Mouse (Mus musculus): Measurements from ENCODE around the gene Bcam.

Bcam gene

DNA sequence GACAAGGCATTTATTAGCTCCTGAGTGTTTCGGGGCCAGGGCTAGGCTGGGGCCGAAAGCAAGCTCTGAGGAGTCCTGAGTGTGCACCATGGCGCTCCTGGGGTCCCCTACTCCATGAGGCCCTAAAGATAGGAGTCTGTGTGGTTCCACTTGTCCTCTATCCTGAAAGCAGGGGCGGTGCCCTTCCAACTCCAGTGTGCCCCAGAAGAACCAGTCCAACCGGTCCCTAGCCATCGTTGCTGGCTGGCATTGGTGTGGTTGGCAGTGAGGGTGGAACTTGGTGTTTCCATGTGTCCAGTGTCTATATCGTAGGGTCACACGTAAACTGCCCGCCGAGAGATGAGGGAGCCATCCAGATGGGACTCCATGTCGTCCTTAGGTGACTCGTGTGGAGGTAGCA lies 46.6 kb downstream of the Bcam start:
- DNase-seq (ENCODE audit: low read depth) = no peak

DNA sequence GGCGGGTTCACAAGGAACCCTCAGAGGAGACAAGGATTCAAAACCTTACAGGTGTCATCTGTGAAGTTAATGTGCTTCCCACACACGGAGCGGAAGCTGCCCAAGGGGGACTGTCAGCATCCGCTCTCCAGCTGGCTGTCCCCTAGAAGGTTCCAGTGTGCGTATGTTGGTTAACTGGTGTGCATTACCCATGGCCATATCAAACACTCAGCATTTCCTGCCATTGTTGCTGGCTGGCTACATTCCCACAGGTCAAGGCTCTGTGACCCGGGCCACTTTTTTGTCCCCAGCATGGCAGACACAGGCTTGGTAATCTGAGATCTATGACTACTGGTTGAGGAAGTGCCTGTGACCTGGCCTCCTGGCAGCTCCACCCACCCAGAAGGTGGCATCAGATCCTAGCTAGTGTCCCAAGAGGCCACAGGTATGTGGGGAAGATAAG lies 48.0 kb downstream of the Bcam start:
- DNase-seq (ENCODE audit: low read depth) = no peak

DNA sequence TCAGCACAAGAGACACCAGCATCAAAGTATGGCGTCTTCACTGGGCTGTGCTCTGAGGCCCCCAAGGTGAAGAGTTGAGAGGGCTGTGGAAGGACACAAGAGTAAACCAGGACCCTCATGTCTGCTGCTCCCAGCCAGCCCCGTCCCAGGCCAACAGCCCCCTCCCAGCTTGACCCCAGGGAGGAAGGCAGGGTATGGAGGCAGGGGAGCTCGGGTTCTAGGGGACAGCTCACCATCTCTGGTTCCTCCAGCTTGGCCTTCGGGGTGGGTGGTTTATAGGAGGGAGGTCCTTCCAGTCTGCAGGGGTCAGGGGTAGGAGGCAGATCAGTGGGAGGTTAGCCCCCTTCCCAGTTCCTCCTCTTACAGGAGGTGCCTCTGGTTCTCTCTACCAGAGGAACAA lies 51.6 kb downstream of the Bcam start:
- DNase-seq (ENCODE audit: low read depth) = no peak

DNA sequence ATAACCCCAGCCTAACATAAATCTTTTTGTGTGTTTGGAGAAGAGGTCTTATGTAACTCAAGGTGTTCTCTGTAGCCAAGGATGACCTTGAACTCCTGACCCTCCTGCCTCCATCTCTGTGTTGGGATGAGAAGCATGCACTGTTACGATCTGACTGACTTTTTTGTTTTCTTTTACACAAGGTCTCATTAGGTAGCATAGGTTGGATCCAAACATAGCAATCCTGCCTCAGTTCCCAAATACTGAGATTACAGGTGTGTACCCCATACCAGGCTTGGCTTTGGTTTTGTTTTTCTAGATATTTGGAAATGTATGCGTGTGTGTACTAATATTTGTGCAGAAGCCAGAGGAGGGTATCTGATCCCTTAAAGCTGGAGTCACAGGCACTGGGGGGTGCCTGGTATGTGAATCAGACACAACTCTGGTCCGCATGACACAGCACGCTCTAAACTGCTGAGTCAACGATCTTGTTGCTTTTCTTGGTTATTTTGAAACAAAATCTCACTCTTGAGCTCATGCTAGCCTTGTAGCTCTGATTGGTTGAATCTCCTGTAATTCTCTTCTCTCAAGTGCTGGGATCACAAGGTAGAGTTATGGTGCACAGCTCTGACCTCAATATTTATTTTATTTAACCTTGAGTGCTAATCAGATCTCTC lies 52.4 kb downstream of the Bcam start:
- no peak for DNase-seq (ENCODE audit: low read depth)

DNA sequence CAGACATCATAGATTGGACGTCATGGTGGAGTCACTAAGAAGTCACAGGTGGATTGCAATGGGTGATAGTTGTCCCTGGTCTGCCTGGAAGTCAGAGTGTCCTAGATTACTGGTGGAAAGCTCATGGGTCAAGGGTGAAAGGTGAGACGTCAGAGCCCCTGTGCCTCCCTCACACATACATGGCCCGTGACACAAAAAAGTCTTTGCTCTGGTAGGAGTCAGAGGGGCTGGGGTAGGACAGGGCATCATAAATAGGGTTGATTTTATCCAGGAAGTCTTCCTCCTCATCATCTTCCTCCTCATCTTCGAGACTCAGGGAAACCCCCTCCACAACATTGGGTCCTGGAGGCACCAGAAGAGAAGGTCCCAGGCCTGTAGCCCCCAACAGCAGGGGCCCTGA lies 53.5 kb downstream of the Bcam start:
- no peak for DNase-seq (ENCODE audit: low read depth)

DNA sequence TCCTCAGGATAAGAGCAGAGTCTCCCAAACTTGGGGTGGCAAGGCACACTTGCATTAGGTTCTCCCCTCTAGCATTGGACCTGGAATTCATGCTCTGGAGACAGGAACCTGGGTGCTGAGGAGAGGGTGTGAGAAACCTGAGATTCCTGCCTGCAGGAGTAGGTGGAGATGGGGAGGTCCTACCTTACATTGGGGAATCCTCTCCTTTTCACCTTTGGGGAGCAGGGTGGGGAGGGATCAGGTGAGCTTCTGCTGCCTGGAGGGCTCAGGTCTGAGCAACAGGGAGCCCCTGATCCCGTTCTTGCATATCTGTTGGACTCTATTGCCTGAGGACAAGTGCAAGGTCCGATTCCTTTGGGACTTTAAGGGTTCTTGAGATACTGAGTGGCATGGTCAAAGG lies 54.0 kb downstream of the Bcam start:
- DNase-seq (ENCODE audit: low read depth) = no peak

DNA sequence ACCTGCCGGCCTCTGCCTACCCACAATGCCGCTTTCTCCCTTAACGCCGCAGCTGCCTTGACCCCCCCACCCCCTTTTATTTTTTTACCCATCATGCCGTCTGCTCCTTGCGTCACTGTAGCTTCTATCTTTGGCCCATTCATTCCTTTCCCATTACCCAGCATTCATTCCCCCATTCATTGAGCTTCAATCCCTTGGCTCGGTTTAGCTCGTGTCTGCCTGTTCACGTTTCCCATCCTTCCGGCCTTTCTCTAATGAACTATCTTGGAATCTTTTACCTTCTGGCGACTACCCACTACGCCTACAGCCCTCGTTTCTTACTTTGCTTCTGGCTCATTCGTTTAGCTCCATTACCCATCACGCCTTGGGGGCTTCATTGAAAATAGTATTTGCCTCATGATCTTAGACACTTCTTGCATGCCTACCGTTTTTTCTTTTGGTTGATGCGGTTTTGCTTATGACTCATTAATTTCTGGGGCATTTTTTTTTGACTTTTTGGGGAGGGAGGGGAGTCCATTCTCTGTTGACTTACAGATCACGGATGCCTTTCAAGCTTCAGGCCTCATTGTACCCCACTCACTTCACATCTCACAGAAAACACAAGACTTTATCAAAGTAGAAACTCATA lies 54.6 kb downstream of the Bcam start:
- DNase-seq (ENCODE audit: low read depth) = no peak

DNA sequence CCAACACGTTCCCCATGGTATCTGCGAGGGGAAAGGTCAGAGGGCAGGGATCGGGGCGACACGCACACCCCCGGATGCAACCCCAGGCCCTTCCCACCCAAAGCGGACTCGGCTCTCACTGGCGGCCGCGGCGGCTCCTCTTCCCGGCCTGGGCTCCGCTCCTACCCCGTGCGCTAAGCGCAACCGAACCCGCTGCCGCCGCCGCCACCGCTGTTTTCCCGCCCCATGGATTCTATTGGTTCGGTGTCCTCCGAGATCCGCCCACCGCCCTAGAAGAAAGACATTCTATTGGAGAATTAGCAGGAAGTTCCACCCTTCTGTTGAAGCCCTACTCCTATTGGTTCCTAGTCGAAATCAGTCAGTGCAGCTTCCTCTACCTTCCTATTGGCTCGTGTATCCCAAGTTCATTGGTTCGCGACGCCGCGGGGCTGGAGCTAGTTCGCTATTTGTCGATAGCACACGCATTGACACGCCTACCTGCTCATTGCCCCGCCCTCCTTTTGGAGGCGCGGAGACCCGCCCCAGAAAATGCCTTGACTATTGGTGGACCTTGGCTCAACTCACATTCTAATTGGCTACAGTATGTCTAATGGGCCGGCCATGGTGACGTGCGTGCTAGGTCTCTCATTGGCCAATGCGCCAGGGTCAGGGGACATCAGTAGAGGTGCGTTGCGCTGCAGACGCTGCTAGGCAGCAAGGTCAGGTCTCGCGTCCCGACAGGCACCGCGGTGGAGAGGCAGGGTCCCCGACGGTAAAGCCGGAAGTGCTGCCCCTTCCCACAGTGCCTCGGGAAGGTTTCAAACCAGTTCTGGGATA lies 55.4 kb downstream of the Bcam start, which contains the start of gene Tomm40:
Tomm40 (minus strand) TSS at position 200 of the 816 bp plus-strand sequence.
- DNase-seq (ENCODE audit: low read depth) = peak; percentile 100

DNA sequence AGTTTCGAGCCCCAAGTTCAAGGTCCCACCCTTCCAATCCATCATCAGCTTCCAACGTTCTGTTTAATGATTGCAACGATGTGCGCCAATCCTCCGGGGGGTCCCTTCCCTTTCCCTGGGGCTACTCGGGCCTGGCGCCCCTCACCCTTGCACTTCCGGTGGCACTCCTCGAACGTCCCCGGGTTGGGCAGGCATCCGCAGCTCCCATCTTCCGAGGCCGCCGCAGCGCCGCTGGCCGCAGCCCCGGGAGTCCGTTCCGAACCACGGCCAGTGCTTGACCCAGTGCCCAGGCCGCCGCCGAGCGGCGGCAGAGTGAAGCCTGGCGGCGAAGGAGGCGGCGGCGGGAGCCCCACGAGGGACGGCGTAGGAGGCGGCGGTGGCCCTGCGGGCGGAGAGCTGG lies 56.0 kb downstream of the Bcam start:
- no peak for DNase-seq (ENCODE audit: low read depth)

DNA sequence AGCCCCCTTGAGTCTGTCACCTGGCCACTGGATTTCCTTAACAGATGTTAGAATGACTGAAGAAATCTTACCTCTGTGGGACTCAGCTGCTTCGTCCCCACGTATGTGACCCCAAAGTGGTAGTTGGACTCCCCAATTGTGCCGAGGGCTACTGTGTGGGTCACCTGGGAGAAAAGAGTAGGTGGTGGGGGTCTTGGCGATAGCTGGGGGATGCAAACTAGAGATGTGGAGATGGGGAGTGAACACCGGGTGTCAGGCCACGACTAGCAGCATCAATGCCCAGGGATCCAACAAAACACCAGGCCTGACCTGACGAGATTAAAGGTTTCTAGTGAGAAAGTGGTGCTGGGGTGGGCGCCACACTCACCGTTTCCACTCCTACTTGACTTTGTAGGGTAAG lies 57.2 kb downstream of the Bcam start:
- DNase-seq (ENCODE audit: low read depth) = no peak

DNA sequence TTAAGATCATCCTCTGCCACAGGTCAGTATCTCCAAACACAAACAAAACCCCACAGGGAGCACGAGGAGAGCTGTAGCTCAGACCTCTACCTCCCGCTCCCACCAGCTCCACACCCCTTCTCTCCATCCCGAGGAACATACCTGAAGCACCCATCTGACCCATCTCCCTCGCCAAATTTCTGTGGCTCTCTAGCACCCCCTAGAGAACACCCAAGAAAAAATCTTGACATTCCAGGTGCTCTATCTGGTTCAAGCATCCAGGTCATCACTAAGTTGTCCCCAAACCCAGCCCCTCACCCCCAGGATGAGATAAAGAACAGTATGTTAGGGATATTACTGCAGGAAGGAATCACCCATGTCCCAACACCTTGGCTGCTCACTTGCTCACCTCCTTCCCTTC lies 57.6 kb downstream of the Bcam start:
- DNase-seq (ENCODE audit: low read depth) = no peak

DNA sequence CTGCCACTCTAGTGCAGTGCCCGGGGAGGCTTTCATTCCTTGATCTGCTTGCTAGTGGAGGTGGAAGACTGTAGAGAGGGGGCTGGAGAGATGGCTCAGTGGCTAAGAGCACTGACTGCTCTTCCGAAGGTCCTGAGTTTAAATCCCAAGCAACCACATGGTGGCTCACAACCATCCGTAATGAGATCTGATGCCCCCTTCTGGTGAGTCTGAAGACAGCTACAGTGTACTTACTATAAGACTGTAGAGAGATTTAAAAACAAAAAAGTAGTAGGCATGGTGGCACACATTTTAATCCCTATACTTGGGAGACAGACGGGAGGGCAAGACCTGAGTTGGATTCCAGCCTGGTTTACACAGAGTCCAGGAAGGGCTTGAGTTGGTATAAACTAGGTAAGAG lies 58.4 kb downstream of the Bcam start:
- no peak for DNase-seq (ENCODE audit: low read depth)

DNA sequence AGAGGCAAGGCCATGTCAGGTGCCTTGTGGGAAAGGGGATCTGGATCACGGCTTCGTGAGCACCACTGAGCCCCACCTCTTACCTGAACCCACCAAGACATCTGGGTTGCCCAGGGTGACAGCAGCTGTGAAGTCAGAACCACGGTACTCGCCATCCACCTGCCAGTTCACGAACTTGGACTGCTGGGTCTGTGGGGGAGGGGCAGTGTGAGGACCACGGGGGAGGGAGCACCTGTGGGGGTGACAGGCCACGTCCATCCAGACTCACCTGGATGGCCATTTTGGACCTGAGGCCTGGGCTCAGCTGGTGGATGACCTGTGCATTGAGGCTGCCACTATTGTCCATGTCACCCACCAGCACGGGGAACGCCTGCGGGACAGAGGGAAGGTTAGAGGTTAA lies 60.2 kb downstream of the Bcam start:
- no peak for DNase-seq (ENCODE audit: low read depth)
